Mouse (Mus musculus) lung, adult 2 months (tissue): ENCODE measurements at regions not wholly inside any gene's neighbourhood (a gene's known extent, or its start where the extent isn't known, plus 50 kb on each side); places are given as distances from the start of the nearest gene placed in this dataset.

Experiments used
- CTCF ChIP-seq: fragments of 200-500 bp; IDR thresholded peaks from 2 replicates; pipeline ENCODE4 v1.5.1; 2011; ENCODE audit warnings: mild to moderate bottlenecking, low read length, control low read depth; ENCODE audit not compliant: insufficient read depth
- POLR2A ChIP-seq: fragments of 200-500 bp; IDR thresholded peaks from 2 replicates; pipeline ENCODE4 v1.6.1; 2011; ENCODE audit warnings: low read depth, mild to moderate bottlenecking, control low read depth, low read length, borderline replicate concordance; ENCODE audit errors: extremely low read depth

- no peak for TF ChIP-seq CTCF
- TF ChIP-seq POLR2A = no peak
These were observed 429.9 kb downstream of the Hs3st1 start for GRCm38 (mm10) chr5:39325399-39325798.
